Mouse (Mus musculus): ENCODE data around the gene Adssl1.

Adssl1 gene

GRCm38 (mm10) chr12:112619686-112620353, at the start of gene Adssl1:
Gene Adssl1 (plus strand): TSS chr12:112620045.
- peak in 1 of 2 experiments; percentile 34 for DNase-seq (ENCODE audit: low spot score in 2 of 2)

GRCm38 (mm10) chr12:112570160-112570559, 49.7 kb upstream of the Adssl1 start:
- DNase-seq (ENCODE audit: low spot score in 2 of 2): no peak

DNA sequence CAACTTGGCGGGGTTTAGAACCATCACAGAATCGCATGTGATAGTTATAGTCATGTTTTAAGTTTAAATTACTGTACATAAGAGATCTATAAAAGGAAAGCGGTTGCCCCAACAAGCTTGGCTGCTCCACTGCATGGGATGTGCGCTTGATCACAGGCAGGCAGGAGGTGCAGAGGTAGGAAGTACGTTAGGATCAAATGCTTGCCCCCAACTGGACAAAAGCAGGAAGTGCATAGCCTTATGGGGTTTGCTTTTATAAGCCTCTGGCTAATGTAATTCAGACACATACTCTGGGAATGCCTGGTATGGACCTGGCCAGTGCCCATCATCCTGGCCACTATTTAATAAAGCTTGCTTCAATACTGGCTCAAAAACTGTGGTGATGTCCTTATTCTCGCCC, 48.8 kb upstream of the Adssl1 start:
- DNase-seq (ENCODE audit: low spot score in 2 of 2): no peak

GRCm38 (mm10) chr12:112575274-112575986, 44.4 kb upstream of the Adssl1 start:
- DNase-seq (ENCODE audit: low spot score in 2 of 2): no peak

- DNase-seq (ENCODE audit: low spot score in 2 of 2): no peak
Measured at GRCm38 (mm10) chr12:112576341-112576740, 43.5 kb upstream of the Adssl1 start.

GRCm38 (mm10) chr12:112576749-112577148, 43.1 kb upstream of the Adssl1 start:
- DNase-seq (ENCODE audit: low spot score in 2 of 2): no peak

- no peak for DNase-seq (ENCODE audit: low spot score in 2 of 2)
Measured at GRCm38 (mm10) chr12:112578296-112579090, 41.4 kb upstream of the Adssl1 start.

DNA sequence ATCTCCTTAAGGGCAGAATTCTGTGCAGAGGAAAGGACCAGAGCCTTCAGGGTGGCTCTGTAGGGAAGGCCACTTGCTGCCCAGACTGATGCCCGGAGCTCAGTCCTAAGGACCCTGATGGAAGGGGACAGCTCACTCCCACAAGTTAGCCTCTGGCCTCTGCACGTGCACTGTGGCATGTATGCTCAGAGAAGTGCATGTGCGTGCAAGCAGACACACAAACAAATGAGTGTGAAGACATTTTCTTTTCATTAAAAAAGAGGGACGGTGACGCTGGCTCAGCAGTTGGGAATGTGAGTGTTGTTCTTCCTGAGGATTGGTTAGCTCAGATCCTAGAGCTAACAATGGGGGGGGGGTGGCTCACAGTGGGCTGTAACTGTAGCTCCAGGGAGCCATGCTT, 40.4 kb upstream of the Adssl1 start:
- DNase-seq (ENCODE audit: low spot score in 2 of 2): no peak

DNA sequence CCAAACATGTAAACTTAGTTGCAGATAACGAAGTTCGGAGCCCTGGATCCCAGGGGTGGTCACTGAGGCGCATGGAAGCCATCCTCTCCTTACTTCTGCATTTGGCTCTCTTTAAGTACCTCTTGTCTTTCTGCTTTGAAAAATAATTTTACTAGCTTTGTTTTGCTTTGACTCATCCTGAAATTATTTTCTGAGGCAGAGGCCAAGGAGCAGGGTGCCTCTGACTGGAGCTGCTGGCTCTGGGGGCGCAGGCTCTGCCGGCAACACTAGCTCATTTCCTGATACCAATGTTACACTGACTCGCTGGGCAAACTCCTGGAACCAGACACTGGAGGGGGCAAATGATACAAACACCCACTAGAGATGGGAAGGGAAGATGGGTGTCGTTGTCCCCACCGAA, 39.9 kb upstream of the Adssl1 start:
- DNase-seq (ENCODE audit: low spot score in 2 of 2): no peak

DNA sequence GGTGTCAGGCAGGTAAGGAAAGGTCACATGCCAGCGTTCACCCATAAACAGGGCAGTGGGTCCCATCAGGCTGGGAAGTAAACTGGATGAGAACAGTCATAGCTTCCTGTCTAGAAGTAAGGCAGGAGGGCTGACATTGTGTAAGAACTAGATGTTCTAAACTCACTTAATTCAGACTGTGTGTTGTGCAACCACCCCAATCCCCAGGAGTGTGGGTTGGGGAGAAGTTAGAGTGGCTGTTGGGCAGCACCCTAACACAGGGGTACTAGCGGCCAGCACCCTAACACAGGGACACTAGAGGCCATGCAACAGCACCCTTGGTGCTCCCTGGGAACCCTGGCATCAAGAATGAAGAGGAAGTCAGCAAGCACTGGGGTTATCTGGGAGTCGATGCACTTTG, 38.7 kb upstream of the Adssl1 start:
- DNase-seq (ENCODE audit: low spot score in 2 of 2): no peak

GRCm38 (mm10) chr12:112584954-112585353, 34.9 kb upstream of the Adssl1 start:
- DNase-seq (ENCODE audit: low spot score in 2 of 2): no peak

GRCm38 (mm10) chr12:112585924-112586538, 33.8 kb upstream of the Adssl1 start:
- DNase-seq (ENCODE audit: low spot score in 2 of 2): no peak

- no peak for DNase-seq (ENCODE audit: low spot score in 2 of 2)
Measured at GRCm38 (mm10) chr12:112587125-112588124, 32.4 kb upstream of the Adssl1 start.

DNA sequence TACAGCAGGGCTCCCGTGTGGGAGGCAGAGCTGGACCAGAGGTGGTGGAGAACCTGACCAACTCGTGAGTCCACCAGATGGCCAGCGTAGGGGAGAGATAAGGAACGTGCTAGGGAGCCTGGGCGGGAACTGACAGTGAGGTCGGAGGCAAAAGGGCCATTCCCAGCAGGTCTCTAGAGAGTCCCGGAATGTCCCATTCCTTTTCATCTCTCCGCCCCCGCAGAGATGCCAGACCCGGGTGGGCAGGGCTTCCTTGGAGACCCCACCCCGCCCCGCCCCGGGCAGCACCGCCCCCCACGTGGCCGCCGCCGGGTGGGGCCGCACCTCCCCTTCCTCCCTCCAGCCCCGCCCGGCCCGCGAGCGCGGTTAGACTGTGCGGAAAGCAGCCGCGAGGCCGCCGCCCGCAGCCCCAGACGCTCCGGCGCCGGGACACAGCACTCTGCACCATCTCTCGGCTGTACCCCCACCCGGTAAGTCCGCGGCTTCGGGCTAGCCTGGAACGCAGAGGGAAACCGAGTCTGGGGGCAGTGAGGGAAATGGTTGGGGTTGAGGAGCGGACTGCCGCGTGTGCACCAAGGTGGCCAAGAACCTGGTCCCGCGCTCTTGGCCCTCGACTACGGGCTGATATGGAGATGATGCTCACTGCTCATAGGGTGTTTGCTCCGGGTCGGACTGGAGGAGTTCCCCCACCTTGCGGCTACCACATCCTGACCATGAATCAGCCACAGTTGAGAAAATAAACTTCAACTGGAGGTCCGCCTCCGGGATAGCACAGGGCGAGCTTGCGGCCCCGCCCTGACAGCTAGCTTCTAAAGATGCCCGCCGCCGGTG, 31.2 kb upstream of the Adssl1 start, which contains the start of gene Inf2:
Gene Inf2, plus strand, starts transcription at position 359 of the 831 bp plus-strand sequence.
- no peak for DNase-seq (ENCODE audit: low spot score in 2 of 2)

- no peak for DNase-seq (ENCODE audit: low spot score in 2 of 2)
Measured at GRCm38 (mm10) chr12:112589491-112590191, 30.2 kb upstream of the Adssl1 start.

- peak in 1 of 2 experiments; percentile 58 for DNase-seq (ENCODE audit: low spot score in 2 of 2)
Measured at GRCm38 (mm10) chr12:112590566-112591239, 29.1 kb upstream of the Adssl1 start.

DNA sequence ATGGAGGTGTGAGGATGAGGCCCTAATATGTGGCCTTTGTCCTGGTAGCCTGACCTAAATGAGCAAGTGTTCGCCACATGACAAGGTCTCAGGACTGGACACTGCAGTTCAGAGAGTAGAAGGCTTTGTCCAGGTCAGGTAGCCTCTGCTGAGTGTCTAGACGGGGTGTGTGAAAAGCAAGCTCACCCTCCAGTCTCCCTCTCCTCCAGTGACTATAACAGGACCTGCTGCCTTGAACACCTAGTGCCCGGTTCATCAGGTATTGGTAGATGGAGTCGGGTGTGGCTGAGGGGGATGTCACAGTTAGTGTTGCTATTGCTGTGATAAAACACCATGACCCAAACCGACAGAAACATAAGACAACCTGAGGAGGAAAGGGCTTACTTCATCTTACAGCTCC, 28.6 kb upstream of the Adssl1 start:
- DNase-seq (ENCODE audit: low spot score in 2 of 2): no peak

- DNase-seq (ENCODE audit: low spot score in 2 of 2): no peak
Measured at GRCm38 (mm10) chr12:112591730-112592129, 28.1 kb upstream of the Adssl1 start.
